Mouse (Mus musculus) naive thymus-derived CD4-positive, alpha-beta T cell, adult 2 months (primary cell): Measurements from ENCODE around the gene Bcl9.
A peak's percentile ranks its signal among the peaks of the same experiment; 100 is the strongest.

Experiments used
- DNase-seq: peaks from one replicate; pipeline ENCODE4 v3.0.0-alpha.2; 2011; ENCODE audit warnings: low read depth

Gene Bcl9

GRCm38 (mm10) chr3:97297553-97298432 lies at the start of gene Bcl9:
TSS of gene Bcl9 (minus strand) at chr3:97297917.
- DNase-seq, result peak; percentile 85

- DNase-seq, result no peak
Measured at GRCm38 (mm10) chr3:97339193-97339576, 41.5 kb upstream of the Bcl9 start.

GRCm38 (mm10) chr3:97338522-97339192 lies 40.9 kb upstream of the Bcl9 start:
- peak; percentile 88 for DNase-seq

GRCm38 (mm10) chr3:97337306-97337705 lies 39.6 kb upstream of the Bcl9 start:
- no peak for DNase-seq

- DNase-seq, result no peak
Measured at GRCm38 (mm10) chr3:97336331-97336730, 38.6 kb upstream of the Bcl9 start.

GRCm38 (mm10) chr3:97334618-97335017 lies 36.9 kb upstream of the Bcl9 start:
- no peak for DNase-seq

GRCm38 (mm10) chr3:97332172-97332571 lies 34.5 kb upstream of the Bcl9 start:
- DNase-seq, result peak; percentile 56

- DNase-seq, result peak; percentile 52
Measured at GRCm38 (mm10) chr3:97327809-97328208, 30.1 kb upstream of the Bcl9 start.

GRCm38 (mm10) chr3:97327356-97327755 lies 29.6 kb upstream of the Bcl9 start:
- peak; percentile 12 for DNase-seq

- DNase-seq, result no peak
Measured at GRCm38 (mm10) chr3:97325621-97326345, 28.1 kb upstream of the Bcl9 start.

- DNase-seq, result no peak
Measured at GRCm38 (mm10) chr3:97324046-97324445, 26.3 kb upstream of the Bcl9 start.

- no peak for DNase-seq
Measured at GRCm38 (mm10) chr3:97317302-97317701, 19.6 kb upstream of the Bcl9 start.

- DNase-seq, result no peak
Measured at GRCm38 (mm10) chr3:97313431-97313830, 15.7 kb upstream of the Bcl9 start.

- DNase-seq, result no peak
Measured at GRCm38 (mm10) chr3:97311998-97312397, 14.3 kb upstream of the Bcl9 start.

GRCm38 (mm10) chr3:97309748-97310536 lies 12.2 kb upstream of the Bcl9 start:
- DNase-seq, result peak; percentile 32

- no peak for DNase-seq
Measured at GRCm38 (mm10) chr3:97308440-97308839, 10.7 kb upstream of the Bcl9 start.

- DNase-seq, result no peak
Measured at GRCm38 (mm10) chr3:97305907-97306306, 8.2 kb upstream of the Bcl9 start.

GRCm38 (mm10) chr3:97301586-97301985 lies 3.9 kb upstream of the Bcl9 start:
- no peak for DNase-seq

GRCm38 (mm10) chr3:97300370-97300769 lies 2.7 kb upstream of the Bcl9 start:
- no peak for DNase-seq

GRCm38 (mm10) chr3:97299885-97300284 lies 2.2 kb upstream of the Bcl9 start:
- peak; percentile 47 for DNase-seq

GRCm38 (mm10) chr3:97298856-97299465 lies 1.2 kb upstream of the Bcl9 start:
- DNase-seq, result no peak
